In genomic region chr7:113710541-113711270, GRCm38 (mm10) we compare ENCODE assay signal across 15 mouse cellular contexts. TPM values are rescaled to one million over a fixed set of nuclear protein-coding genes. Genes with fewer than 3 reads are reported as not detected.
A peak's percentile ranks its signal among the peaks of the same experiment; 100 is the strongest.
DNase-seq lines count a peak whose midpoint lies in the region; ATAC-seq and TF ChIP-seq lines count a peak whose summit lies in the region.
"Had no signal": no experiment of that assay in that cellular context is flagged by ENCODE, and none has a peak within 500 bp of the region (broad histone marks: within the 10 kb centered on the region; RNA-seq: fewer than 3 reads in every experiment).

No protein-coding gene starts in this region.

- no peak for TF ChIP-seq POLR2A in brain, embryonic 14.5 days (IDR thresholded peaks at IDR 0.05; ENCODE audit: borderline replicate concordance, extremely low read depth, insufficient read depth, insufficient read length, poor library complexity, severe bottlenecking)

- WGBS in heart, embryonic 12.5 days: 88% methylated on average over 2 of the region's 2 CpGs

- H3K4me3 ChIP-seq in heart, embryonic 12.5 days: no peak overlapping the region
- H3K4me3 ChIP-seq: intestine, embryonic 15.5 days; liver, embryonic 12.5 days had no signal

- H3K9ac ChIP-seq in heart, embryonic 12.5 days: no peak overlapping the region
- H3K9ac ChIP-seq: intestine, embryonic 15.5 days; liver, embryonic 12.5 days had no signal

- TF ChIP-seq CTCF in brain, embryonic 14.5 days (IDR thresholded peaks at IDR 0.05; ENCODE audit: borderline replicate concordance, extremely low read depth, insufficient read depth, insufficient read length): no peak

- no peak overlapping the region for H3K4me2 ChIP-seq in heart, embryonic 12.5 days
- H3K4me2 ChIP-seq: heart, embryonic 11.5 days; intestine, embryonic 15.5 days; liver, embryonic 12.5 days had no signal

- H3K4me1 ChIP-seq in heart, embryonic 12.5 days (replicated peaks): no peaks in the 10 kb centered on the region
- H3K4me1 ChIP-seq: intestine, embryonic 15.5 days; liver, embryonic 12.5 days had no signal

- no peaks in the 10 kb centered on the region for H3K9me3 ChIP-seq in heart, embryonic 12.5 days (replicated peaks)
- H3K9me3 ChIP-seq: intestine, embryonic 15.5 days; liver, embryonic 12.5 days had no signal

- peak; percentile 15 to 20 for DNase-seq in layer of hippocampus, adult 8-10 months (ENCODE audit: low spot score in 2 of 2)
- no peak for DNase-seq in layer of hippocampus, postnatal 25 days (ENCODE audit: extremely low spot score in 1 of 2, low spot score in 1 of 2)
- peak; percentile 74 for DNase-seq in A20 (ENCODE audit: low read depth, low spot score)
- peak; percentile 41 for DNase-seq in brain, embryonic 14.5 days (ENCODE audit: low read depth)
- DNase-seq in adrenal gland, postnatal 4 days (ENCODE audit: low spot score in 2 of 2): no peak
- DNase-seq in kidney, adult 18-20 months: no peak
- DNase-seq: adrenal gland, adult 2 months; thymus, adult 18-20 months had no signal

- no peak overlapping the region for H3K27ac ChIP-seq in heart, embryonic 12.5 days (ENCODE audit: poor library complexity, severe bottlenecking)
- H3K27ac ChIP-seq: intestine, embryonic 15.5 days; liver, embryonic 12.5 days; macrophage had no signal

- H3K27me3 ChIP-seq in heart, embryonic 12.5 days (replicated peaks): 0 out of 2 replicates have a peak, but pooled peaks cover 3% of the 10 kb centered on the region
- H3K27me3 ChIP-seq: intestine, embryonic 15.5 days; liver, embryonic 12.5 days had no signal

- ATAC-seq in granulocyte monocyte progenitor cell, adult 5-6 weeks (replicated peaks; ENCODE audit: poor library complexity, severe bottlenecking): peak; percentile 52
- no peak for ATAC-seq in heart, embryonic 12.5 days (ENCODE audit: insufficient number of reproducible peaks, low FRiP score)
- ATAC-seq: intestine, embryonic 15.5 days; liver, embryonic 12.5 days had no signal

- H3K36me3 ChIP-seq in heart, embryonic 12.5 days: no peaks in the 10 kb centered on the region
- H3K36me3 ChIP-seq: intestine, embryonic 15.5 days; liver, embryonic 12.5 days had no signal

RNA-seq across cellular contexts. Expression of gene Spon1, which starts 55.1 kb away (rescaled TPM):
- total RNA-seq in layer of hippocampus, adult 8-10 months (2022): 10 to 100 TPM; 54.8 to 58.9 (median 56.4) TPM
- total RNA-seq in layer of hippocampus, postnatal 25 days (2021): 10 to 100 TPM; 65.9 to 70.7 TPM
- polyA plus RNA-seq in brain, embryonic 14.5 days (2012; rRNA removed): 17.4 and 43.4 TPM in 2 replicates
- total RNA-seq in granulocyte monocyte progenitor cell, adult 5-6 weeks (2014; fragmentation: Nextera tagmentation): not detected in 2 replicates
- total RNA-seq in granulocyte monocyte progenitor cell, adult 5-6 weeks (2017): not detected in 2 replicates
- 10 to 100 TPM; 14.9 to 16.3 TPM for total RNA-seq in adrenal gland, postnatal 4 days (2021)
- polyA plus RNA-seq in heart, embryonic 12.5 days (2016; fragmentation: Nextera tagmentation; extraction: Ambion mirVana): 98.7 and 99.8 TPM in 2 replicates
- total RNA-seq: MEL had no signal
- polyA plus RNA-seq: macrophage had no signal

Comparison
In these comparisons a context has a peak if more than half of its experiments do, and no peak if none do; other contexts are left out.
1. DNase-seq: peak in layer of hippocampus, adult 8-10 months (2 of 2), A20 (single experiment) and brain, embryonic 14.5 days (single experiment); none in layer of hippocampus, postnatal 25 days (0 of 2), adrenal gland, postnatal 4 days (0 of 2) and kidney, adult 18-20 months (single experiment).
2. RNA of gene Spon1, which starts 55.1 kb away (total RNA-seq): 65.9 to 70.7 TPM in layer of hippocampus, postnatal 25 days, 54.8 to 58.9 TPM in layer of hippocampus, adult 8-10 months and 14.9 to 16.3 TPM in adrenal gland, postnatal 4 days; not detected in granulocyte monocyte progenitor cell, adult 5-6 weeks; every median in the first group is over 10 times any median in the second.